ENCODE assay signal across 8 mouse cellular contexts in the genomic region with DNA sequence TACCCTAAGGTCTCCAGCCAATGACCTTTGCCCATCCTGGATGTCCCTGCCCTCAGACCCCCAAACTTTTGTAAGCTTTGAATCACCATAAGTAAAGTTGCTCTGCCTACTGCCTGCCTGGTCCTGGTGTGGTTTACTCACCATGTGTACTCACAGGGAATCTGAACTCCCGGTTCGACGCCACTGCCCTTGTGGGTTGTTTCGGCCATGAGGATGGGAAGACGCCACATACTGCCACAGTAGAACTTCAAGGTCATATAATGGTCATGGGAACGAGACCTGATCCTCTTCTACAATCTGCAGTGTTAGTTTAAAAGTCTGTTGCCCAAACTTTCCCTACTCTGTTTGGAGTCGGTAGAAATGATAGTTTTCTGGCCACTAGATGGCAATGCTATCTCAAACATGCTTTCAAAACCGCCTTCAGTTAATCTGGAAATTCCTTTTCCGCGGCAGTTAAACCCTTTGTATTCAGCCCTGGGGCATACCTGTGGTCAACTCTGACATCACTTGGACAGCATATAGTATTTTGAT. TPM values are rescaled to one million over a fixed set of nuclear protein-coding genes. Genes with fewer than 3 reads are reported as not detected.
DNase-seq lines count a peak whose midpoint lies in the region; ATAC-seq lines count a peak whose summit lies in the region.

No protein-coding gene starts in this region.

- H3K27me3 ChIP-seq in heart, embryonic 13.5 days (replicated peaks) = no peaks in the 10 kb centered on the region
- no peaks in the 10 kb centered on the region for H3K27me3 ChIP-seq in embryonic facial prominence, embryonic 14.5 days (replicated peaks; ENCODE audit: control insufficient read depth, insufficient read depth, low read length)
- H3K27me3 ChIP-seq in intestine, embryonic 15.5 days (replicated peaks) = no peaks in the 10 kb centered on the region

- no peak overlapping the region for H3K27ac ChIP-seq in heart, embryonic 13.5 days (replicated peaks)
- H3K27ac ChIP-seq in embryonic facial prominence, embryonic 14.5 days (replicated peaks; ENCODE audit: low read depth, low read length) = no peak overlapping the region
- no peak overlapping the region for H3K27ac ChIP-seq in intestine, embryonic 15.5 days

- no peak for ATAC-seq in heart, embryonic 13.5 days (ENCODE audit: extremely low read depth, insufficient number of reproducible peaks, low FRiP score, low TSS enrichment)
- ATAC-seq in embryonic facial prominence, embryonic 14.5 days (ENCODE audit: low read depth) = no peak
- ATAC-seq in intestine, embryonic 15.5 days = peak; percentile 29
- 0 out of 2 replicates have a peak, but pooled peaks have one; percentile 26 for ATAC-seq in megakaryocyte progenitor cell, adult 5-6 weeks (replicated peaks; ENCODE audit: poor library complexity)

- 37% methylated on average over 10 of the region's 10 CpGs for WGBS in heart, embryonic 13.5 days
- 37% methylated on average over 10 of the region's 10 CpGs for WGBS in embryonic facial prominence, embryonic 14.5 days
- WGBS in intestine, embryonic 15.5 days = 41% methylated on average over 10 of the region's 10 CpGs

- no peak overlapping the region for H3K9ac ChIP-seq in heart, embryonic 13.5 days
- H3K9ac ChIP-seq in embryonic facial prominence, embryonic 14.5 days (ENCODE audit: low read depth, low read length) = no peak overlapping the region
- H3K9ac ChIP-seq in intestine, embryonic 15.5 days = no peak overlapping the region

- no peak for DNase-seq in heart, adult 9 months (ENCODE audit: low spot score in 2 of 2)
- DNase-seq in NIH3T3 (ENCODE audit: low read depth) = peak; percentile 77
- peak; percentile 78 for DNase-seq in embryonic facial prominence, embryonic 14.5 days (ENCODE audit: low spot score)
- DNase-seq in MN1 (ENCODE audit: low spot score) = no peak
- DNase-seq in gastrocnemius, adult 18-20 months (ENCODE audit: low spot score) = no peak

- H3K4me3 ChIP-seq in heart, embryonic 13.5 days = peak overlapping the region; percentile 34
- peak overlapping the region; percentile 15; the same call in 1 of the 2 replicates for H3K4me3 ChIP-seq in embryonic facial prominence, embryonic 14.5 days (ENCODE audit: low read depth, low read length)
- H3K4me3 ChIP-seq in intestine, embryonic 15.5 days (replicated peaks) = no peak overlapping the region

- peak overlapping the region; percentile 55 for H3K4me2 ChIP-seq in heart, embryonic 13.5 days
- peak overlapping the region; percentile 38 for H3K4me2 ChIP-seq in embryonic facial prominence, embryonic 14.5 days (ENCODE audit: low read depth, low read length)
- no peak overlapping the region for H3K4me2 ChIP-seq in intestine, embryonic 15.5 days (replicated peaks)

- peaks cover 4% of the 10 kb centered on the region; the same call in 1 of the 2 replicates for H3K4me1 ChIP-seq in heart, embryonic 13.5 days
- no peaks in the 10 kb centered on the region for H3K4me1 ChIP-seq in embryonic facial prominence, embryonic 14.5 days (ENCODE audit: control insufficient read depth, insufficient read depth, low read length)
- H3K4me1 ChIP-seq in intestine, embryonic 15.5 days (replicated peaks) = no peaks in the 10 kb centered on the region

- no peaks in the 10 kb centered on the region for H3K9me3 ChIP-seq in heart, embryonic 13.5 days
- no peaks in the 10 kb centered on the region for H3K9me3 ChIP-seq in embryonic facial prominence, embryonic 14.5 days (ENCODE audit: control insufficient read depth, low read length)
- H3K9me3 ChIP-seq in intestine, embryonic 15.5 days = no peaks in the 10 kb centered on the region

- H3K36me3 ChIP-seq in heart, embryonic 13.5 days = no peaks in the 10 kb centered on the region
- H3K36me3 ChIP-seq in embryonic facial prominence, embryonic 14.5 days (ENCODE audit: control insufficient read depth, insufficient read depth, low read length) = no peaks in the 10 kb centered on the region
- H3K36me3 ChIP-seq in intestine, embryonic 15.5 days = no peaks in the 10 kb centered on the region

RNA-seq across cellular contexts. Expression of a gene that starts 2.1 kb away (rescaled TPM):
- polyA plus RNA-seq in heart, embryonic 13.5 days (2015; fragmentation: Nextera tagmentation; extraction: Ambion mirVana) = 0.09 and 0.20 TPM in 2 replicates
- not detected in 2 replicates for polyA plus RNA-seq in embryonic facial prominence, embryonic 14.5 days (2014; fragmentation: Nextera tagmentation; extraction: Ambion mirVana)
- polyA plus RNA-seq in intestine, embryonic 15.5 days (2015; fragmentation: Nextera tagmentation; extraction: Ambion mirVana) = 34.3 and 37.1 TPM in 2 replicates
- total RNA-seq in megakaryocyte progenitor cell, adult 5-6 weeks (2015) = not detected in 2 replicates
- total RNA-seq in megakaryocyte progenitor cell, adult 5-6 weeks (2017) = not detected in 2 replicates
- total RNA-seq in gastrocnemius, adult 18-20 months (2021) = under 1 TPM in 1 of 2 experiments, not detected in 1; 0.21 TPM

RNA-seq across cellular contexts. Expression of a gene that starts 35.5 kb away (rescaled TPM):
- 0.98 and 1.1 TPM in 2 replicates for polyA plus RNA-seq in heart, embryonic 13.5 days (2015; fragmentation: Nextera tagmentation; extraction: Ambion mirVana)
- polyA plus RNA-seq in embryonic facial prominence, embryonic 14.5 days (2014; fragmentation: Nextera tagmentation; extraction: Ambion mirVana) = not detected in 2 replicates
- 1.5 and 17.0 TPM in 2 replicates for polyA plus RNA-seq in intestine, embryonic 15.5 days (2015; fragmentation: Nextera tagmentation; extraction: Ambion mirVana)
- total RNA-seq in megakaryocyte progenitor cell, adult 5-6 weeks (2015) = not detected in 2 replicates
- not detected in 2 replicates for total RNA-seq in megakaryocyte progenitor cell, adult 5-6 weeks (2017)
- total RNA-seq in gastrocnemius, adult 18-20 months (2021) = under 1 TPM in 1 of 2 experiments, not detected in 1; 0.18 TPM

Comparison
In these comparisons a context has a peak if more than half of its experiments do, and no peak if none do; other contexts are left out.
1. ATAC-seq: peak in intestine, embryonic 15.5 days (single experiment) and megakaryocyte progenitor cell, adult 5-6 weeks (single experiment); none in heart, embryonic 13.5 days (single experiment) and embryonic facial prominence, embryonic 14.5 days (single experiment).
2. DNase-seq: peak in NIH3T3 (single experiment) and embryonic facial prominence, embryonic 14.5 days (single experiment); none in heart, adult 9 months (0 of 2), MN1 (single experiment) and gastrocnemius, adult 18-20 months (single experiment).
3. RNA of a gene that starts 2.1 kb away (polyA plus RNA-seq): 34.3 to 37.1 TPM in intestine, embryonic 15.5 days; 0.09 to 0.20 TPM in heart, embryonic 13.5 days and not detected in embryonic facial prominence, embryonic 14.5 days; every median in the first group is over 10 times any median in the second.